Mouse (Mus musculus): ENCODE measurements around the gene Det1.

DNA sequence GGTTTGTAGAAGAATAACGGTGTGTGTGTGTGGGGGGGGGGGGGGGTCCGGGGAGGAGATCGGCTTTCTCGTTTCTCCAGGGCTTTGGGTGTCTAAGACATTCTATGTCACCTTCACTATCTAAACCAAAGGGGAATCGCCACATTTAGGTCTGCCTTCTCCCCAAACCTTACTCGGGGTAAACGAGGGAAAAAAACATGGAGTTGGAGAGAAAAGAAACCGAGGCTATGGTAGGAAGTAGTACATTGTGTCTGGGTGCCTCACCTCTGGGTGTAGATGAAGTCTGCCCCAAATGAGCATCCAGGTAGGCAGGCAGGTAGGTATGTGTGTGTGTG, 36.6 kb upstream of the Det1 start:
- TF ChIP-seq CTCF (IDR thresholded peaks at IDR 0.05; ENCODE audit: borderline replicate concordance, insufficient read depth, low read length) (no peak), POLR2A (IDR thresholded peaks at IDR 0.05; ENCODE audit: low read depth, low read length) (no peak)

Data from embryonic fibroblast, embryonic 13.5 days (primary cell).